Mouse (Mus musculus): ENCODE measurements around the gene Catsperd. TPM values are rescaled to one million over a fixed set of nuclear protein-coding genes. Genes with fewer than 3 reads are reported as not detected.
A peak's percentile ranks its signal among the peaks of the same experiment; 100 is the strongest.
"Not testable (repeated sequence)": the region's sequence is repeated elsewhere in the genome, so short reads cannot be mapped to it uniquely, and the experiment has no call there.

Catsperd gene
- total RNA-seq, 2 experiments from 2014 or later = not detected

- intact Hi-C loops (cut with DNase I) = loop anchor here (5.0 to 10.0 kb wide), 3 partner anchors 105 to 663 kb away; partner anchors contain the start of genes Dus3l, Ndufa11, Vav1 and Vmac
- DNase-seq = no peak
Observed at GRCm38 (mm10) chr17:56611861-56612564, 15.9 kb upstream of the Catsperd start.

GRCm38 (mm10) chr17:56612565-56612939 lies 15.4 kb upstream of the Catsperd start:
- intact Hi-C loops (cut with DNase I) = loop anchor here (5.0 to 10.0 kb wide), 3 partner anchors 105 to 662 kb away; partner anchors contain the start of genes Dus3l, Ndufa11, Vav1 and Vmac
- not testable (repeated sequence) for DNase-seq

GRCm38 (mm10) chr17:56613236-56613844 lies 14.6 kb upstream of the Catsperd start, which contains the start of gene Rpl36:
Gene Rpl36 (plus strand): TSS chr17:56613416.
- peak; percentile 96 to 98 for DNase-seq
- intact Hi-C loops (cut with DNase I) = loop anchor here (1.0 to 10.0 kb wide), 4 partner anchors 55 to 661 kb away; partner anchors contain the start of genes Dus3l, Ndufa11, Vav1 and Vmac

- intact Hi-C loops (cut with DNase I) = loop anchor here (1.0 to 10.0 kb wide), 4 partner anchors 54 to 661 kb away; partner anchors contain the start of genes Dus3l, Ndufa11, Vav1 and Vmac
- not testable (repeated sequence) for DNase-seq
Observed at GRCm38 (mm10) chr17:56613893-56614292, 14.1 kb upstream of the Catsperd start.

GRCm38 (mm10) chr17:56614391-56615135 lies 13.4 kb upstream of the Catsperd start:
- no peak for DNase-seq
- intact Hi-C loops (cut with DNase I) = loop anchor here (5.0 to 10.0 kb wide), 3 partner anchors 103 to 660 kb away; partner anchors contain the start of genes Dus3l, Ndufa11, Vav1 and Vmac

- intact Hi-C loops (cut with DNase I) = loop anchor here (10.0 kb wide), 1 partner anchor 660 kb away; the partner anchor contains the start of gene Vav1
Observed at GRCm38 (mm10) chr17:56615136-56615784, 12.7 kb upstream of the Catsperd start.

GRCm38 (mm10) chr17:56615792-56616191 lies 12.2 kb upstream of the Catsperd start:
- intact Hi-C loops (cut with DNase I) = loop anchor here (10.0 kb wide), 1 partner anchor 659 kb away; the partner anchor contains the start of gene Vav1
- no peak for DNase-seq

More at GRCm38 (mm10) chr17:56615136-56615784, 12.7 kb upstream of the Catsperd start:
- DNase-seq = no peak

GRCm38 (mm10) chr17:56616725-56617124 lies 11.2 kb upstream of the Catsperd start:
- intact Hi-C loops (cut with DNase I) = loop anchor here (10.0 kb wide), 1 partner anchor 658 kb away; the partner anchor contains the start of gene Vav1
- DNase-seq = no peak

- DNase-seq = no peak
- intact Hi-C loops (cut with DNase I) = loop anchor here (10.0 kb wide), 1 partner anchor 657 kb away; the partner anchor contains the start of gene Vav1
Observed at GRCm38 (mm10) chr17:56617628-56618027, 10.3 kb upstream of the Catsperd start.

- intact Hi-C loops (cut with DNase I) = loop anchor here (5.0 kb wide), 3 partner anchors 42 to 207 kb away; partner anchors contain the start of genes Ndufa11, Rfx2 and Vmac
- no peak for DNase-seq
Observed at GRCm38 (mm10) chr17:56625495-56625894, 2.4 kb upstream of the Catsperd start.

GRCm38 (mm10) chr17:56626260-56626659 lies 1.7 kb upstream of the Catsperd start:
- DNase-seq = no peak
- intact Hi-C loops (cut with DNase I) = loop anchor here (5.0 kb wide), 3 partner anchors 41 to 206 kb away; partner anchors contain the start of genes Ndufa11, Rfx2 and Vmac

- DNase-seq = peak; percentile 93 to 94
- intact Hi-C loops (cut with DNase I) = loop anchor here (5.0 kb wide), 3 partner anchors 40 to 205 kb away; partner anchors contain the start of genes Ndufa11, Rfx2 and Vmac
Observed at GRCm38 (mm10) chr17:56626754-56627470, 1.0 kb upstream of the Catsperd start, which contains the start of gene Lonp1. Gene Lonp1 (minus strand): TSS chr17:56626887.

GRCm38 (mm10) chr17:56629800-56630781 lies 2.1 kb downstream of the Catsperd start:
- not testable (repeated sequence) for DNase-seq
- intact Hi-C loops (cut with DNase I) = loop anchor here (5.0 kb wide), 3 partner anchors 37 to 202 kb away; partner anchors contain the start of genes Ndufa11, Rfx2 and Vmac

- intact Hi-C loops (cut with DNase I) = no loop called here
- no peak for DNase-seq
Observed at GRCm38 (mm10) chr17:56631807-56632206, 3.9 kb downstream of the Catsperd start.

- intact Hi-C loops (cut with DNase I) = no loop called here
- DNase-seq = no peak
Observed at GRCm38 (mm10) chr17:56634023-56634422, 6.1 kb downstream of the Catsperd start.

- DNase-seq = no peak
- intact Hi-C loops (cut with DNase I) = no loop called here
Observed at GRCm38 (mm10) chr17:56643237-56643636, 15.3 kb downstream of the Catsperd start.

GRCm38 (mm10) chr17:56647546-56647945 lies 19.6 kb downstream of the Catsperd start:
- intact Hi-C loops (cut with DNase I) = no loop called here
- no peak for DNase-seq

Data from heart, postnatal 36 days (tissue).